Mouse (Mus musculus) CH12.LX (cell line): ENCODE results near the gene Ebf3. TPM values are rescaled to one million over a fixed set of nuclear protein-coding genes. Genes with fewer than 3 reads are reported as not detected.

ENCODE experiments used
- DNase-seq: peaks from one replicate; pipeline ENCODE4 v3.0.0-alpha.2; 2013; ENCODE audit errors: extremely low read depth
- H3K27ac ChIP-seq: 2 replicates; pipeline ENCODE4 v1.5.1; 2012; ENCODE audit warnings: low read depth, mild to moderate bottlenecking, control low read depth, moderate library complexity; ENCODE audit not compliant: insufficient read depth
- H3K27me3 ChIP-seq: replicated peaks from 2 replicates; pipeline ENCODE3; 2012; ENCODE audit warnings: inconsistent platforms
- H3K36me3 ChIP-seq, 2 experiments: replicated peaks in 1 of 2; 2 replicates each; pipeline versions ENCODE3 to v1.6.1; 2012; ENCODE audit warnings: inconsistent platforms in 1 of 2, low read length in 1 of 2, mild to moderate bottlenecking in 1 of 2, mixed read lengths in 1 of 2, moderate library complexity in 1 of 2; ENCODE audit not compliant: control insufficient read depth in 1 of 2, insufficient read depth in 1 of 2
- H3K4me1 ChIP-seq, 2 experiments: 2 replicates each; pipeline ENCODE4 v1.6.1; 2012; ENCODE audit warnings: inconsistent platforms in 1 of 2, moderate library complexity in 1 of 2; ENCODE audit not compliant: insufficient read depth in 2 of 2, control insufficient read depth in 1 of 2
- H3K4me2 ChIP-seq: 2 replicates; pipeline ENCODE4 v1.6.1; 2012; ENCODE audit warnings: low read depth, mild to moderate bottlenecking, control low read depth; ENCODE audit not compliant: poor library complexity, insufficient read depth, severe bottlenecking
- H3K4me3 ChIP-seq, 3 experiments: fragments of 150-350 bp in 1 of 3; sonication (generic) in 1 of 3; replicated peaks in 1 of 3; 2 replicates each; pipeline versions ENCODE3 to v1.5.1; 2011 to 2012; ENCODE audit warnings: low read depth in 2 of 3, low read length in 2 of 3, mild to moderate bottlenecking in 2 of 3, moderate library complexity in 2 of 3, control low read depth in 1 of 3, improper control_type of control experiment in 1 of 3, inconsistent platforms in 1 of 3, mixed read lengths in 1 of 3; ENCODE audit not compliant: poor library complexity in 1 of 3
- H3K79me2 ChIP-seq: replicated peaks from 2 replicates; pipeline ENCODE4 v1.6.1; 2012; ENCODE audit warnings: mild to moderate bottlenecking, moderate library complexity; ENCODE audit not compliant: control insufficient read depth, poor library complexity, insufficient read depth, severe bottlenecking; ENCODE audit errors: extremely low read depth
- H3K9ac ChIP-seq: 2 replicates; pipeline ENCODE4 v1.6.1; 2012; ENCODE audit warnings: low read depth, mild to moderate bottlenecking, control low read depth, moderate library complexity; ENCODE audit not compliant: insufficient read depth
- H3K9me3 ChIP-seq: replicated peaks from 2 replicates; pipeline ENCODE3; 2012; ENCODE audit warnings: low read length, inconsistent platforms, mixed read lengths
- BHLHE40 ChIP-seq: IDR thresholded peaks from 2 replicates; pipeline ENCODE4 v1.6.1; 2011; ENCODE audit warnings: mild to moderate bottlenecking, low read depth, low read length, improper control_type of control experiment
- CHD1 ChIP-seq: IDR thresholded peaks from 2 replicates; pipeline ENCODE4 v1.6.1; 2012; ENCODE audit warnings: low read depth, low read length, improper control_type of control experiment, inconsistent platforms
- ELF1 ChIP-seq: IDR thresholded peaks from 2 replicates; pipeline ENCODE4 v1.6.1; 2014; ENCODE audit warnings: low read depth, mild to moderate bottlenecking, inconsistent platforms, low read length, improper control_type of control experiment
- EP300 ChIP-seq: IDR thresholded peaks from 2 replicates; pipeline ENCODE4 v1.6.1; 2011; ENCODE audit warnings: low read length, improper control_type of control experiment
- ETS1 ChIP-seq: conservative IDR thresholded peaks from 2 replicates; pipeline ENCODE4 v1.6.1; 2012; ENCODE audit warnings: low read depth, mild to moderate bottlenecking, inconsistent platforms, low read length, improper control_type of control experiment, moderate library complexity
- HCFC1 ChIP-seq: IDR thresholded peaks from 2 replicates; pipeline ENCODE4 v1.6.1; 2012; ENCODE audit warnings: low read depth, mild to moderate bottlenecking, inconsistent platforms, low read length, improper control_type of control experiment
- IRF4 ChIP-seq: IDR thresholded peaks from 2 replicates; pipeline ENCODE4 v1.6.1; 2014; ENCODE audit warnings: low read depth, mild to moderate bottlenecking, inconsistent platforms, low read length, improper control_type of control experiment
- JUN ChIP-seq: IDR thresholded peaks from 2 replicates; pipeline ENCODE4 v1.6.1; 2011; ENCODE audit warnings: low read depth, mild to moderate bottlenecking, low read length, improper control_type of control experiment, moderate library complexity; ENCODE audit not compliant: insufficient read depth
- MAFK ChIP-seq: IDR thresholded peaks from 2 replicates; pipeline ENCODE4 v1.6.1; 2011; ENCODE audit warnings: low read length, improper control_type of control experiment; ENCODE audit not compliant: insufficient replicate concordance
- MEF2A ChIP-seq: IDR thresholded peaks from 2 replicates; pipeline ENCODE4 v1.6.1; 2014; ENCODE audit warnings: low read depth, mild to moderate bottlenecking, inconsistent platforms, low read length, improper control_type of control experiment, borderline replicate concordance
- MYC ChIP-seq: IDR thresholded peaks from 2 replicates; pipeline ENCODE4 v1.6.1; 2011; ENCODE audit warnings: low read depth, mild to moderate bottlenecking, improper control_type of control experiment, low read length
- POLR2A ChIP-seq: IDR thresholded peaks from 2 replicates; pipeline ENCODE4 v1.6.1; 2011; ENCODE audit warnings: low read depth, mild to moderate bottlenecking, improper control_type of control experiment, low read length
- RAD21 ChIP-seq: IDR thresholded peaks from 2 replicates; pipeline ENCODE4 v1.6.1; 2011; ENCODE audit warnings: low read depth, mild to moderate bottlenecking, low read length, improper control_type of control experiment, moderate library complexity
- SIN3A ChIP-seq: IDR thresholded peaks from 2 replicates; pipeline ENCODE4 v1.6.1; 2012; ENCODE audit warnings: low read length, improper control_type of control experiment, inconsistent platforms
- USF1 ChIP-seq: IDR thresholded peaks from 2 replicates; pipeline ENCODE4 v1.6.1; 2014; ENCODE audit warnings: low read depth, mild to moderate bottlenecking, inconsistent platforms, low read length, improper control_type of control experiment
- ZNF384 ChIP-seq: IDR thresholded peaks from 2 replicates; pipeline ENCODE4 v1.6.1; 2012; ENCODE audit warnings: low read depth, low read length, improper control_type of control experiment, inconsistent platforms
- dilution Hi-C: fragments of 300-500 bp; cut with MboI; formaldehyde crosslinking; loops from 2 replicates; pipeline ENCODE4 v1.14.3; 2020; ENCODE audit warnings: low sequenced_read_pairs; ENCODE audit not compliant: extremely low pct_unique_long_range_greater_than_20kb, extremely low pct_ligation_motif_present
- in situ Hi-C: fragments of 300-500 bp; cut with MboI; formaldehyde crosslinking; loops from 3 replicates; pipeline ENCODE4 v1.14.3; 2019; ENCODE audit warnings: low sequenced_read_pairs, low pct_ligation_motif_present, low pct_unique_long_range_greater_than_20kb, mixed read lengths
- polyA plus RNA-seq: library from polyadenylated mRNA; unstranded; fragments of >175 nt; gene quantifications from 2 replicates; pipeline ENCODE4 v1.2.1, GENCODE M21; 2012; ENCODE audit warnings: low read depth; ENCODE audit not compliant: insufficient read length
- total RNA-seq, 2 experiments: library from RNA; depleted of rRNA; stranded (reverse); fragments of 300-350 nt in 1 of 2; fragments of >200 nt in 1 of 2; gene quantifications; 2 replicates each; pipeline ENCODE4 v1.2.3; 2012 to 2014

Ebf3 gene
- total and polyA plus RNA-seq, 3 experiments, result 0.10 to 0.89 TPM; not detected in 1

DNA sequence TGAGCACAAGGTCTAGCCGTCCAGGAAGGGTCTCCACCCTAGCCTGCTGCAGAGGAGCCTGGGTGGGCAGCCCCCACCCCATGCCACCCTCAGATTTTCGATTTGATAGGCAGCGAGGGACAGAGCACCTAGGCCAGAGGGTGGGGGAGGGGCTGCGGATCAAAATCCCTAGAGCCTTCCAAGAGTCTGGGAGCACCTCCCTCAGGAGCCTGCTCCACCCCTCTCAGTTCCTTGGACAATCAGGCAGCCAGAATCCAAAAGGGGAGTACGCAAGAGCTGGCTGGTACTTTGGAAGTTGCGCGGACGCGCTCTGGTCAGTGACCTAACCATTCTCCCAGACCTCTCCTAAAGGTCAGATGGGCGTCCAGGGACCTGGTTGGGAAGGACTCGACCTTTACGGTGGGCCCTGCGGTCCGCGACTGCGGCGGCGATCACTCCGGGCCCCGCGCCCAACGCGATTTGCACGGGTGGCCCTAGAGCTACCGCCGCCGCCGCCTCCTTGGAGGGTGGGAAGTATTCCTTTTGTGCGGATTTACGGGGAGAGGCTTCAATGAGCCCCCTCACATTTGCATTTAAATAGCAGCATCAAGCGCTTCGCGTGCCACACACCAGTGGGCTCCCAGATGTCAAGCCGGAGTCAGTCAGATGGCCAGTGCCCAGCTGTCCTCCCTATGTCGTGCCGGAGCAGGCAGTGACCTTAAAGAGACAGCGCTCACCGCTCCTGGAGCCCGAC is 2.8 kb upstream of the Ebf3 start:
- no peak overlapping the region for H3K4me2 ChIP-seq

DNA sequence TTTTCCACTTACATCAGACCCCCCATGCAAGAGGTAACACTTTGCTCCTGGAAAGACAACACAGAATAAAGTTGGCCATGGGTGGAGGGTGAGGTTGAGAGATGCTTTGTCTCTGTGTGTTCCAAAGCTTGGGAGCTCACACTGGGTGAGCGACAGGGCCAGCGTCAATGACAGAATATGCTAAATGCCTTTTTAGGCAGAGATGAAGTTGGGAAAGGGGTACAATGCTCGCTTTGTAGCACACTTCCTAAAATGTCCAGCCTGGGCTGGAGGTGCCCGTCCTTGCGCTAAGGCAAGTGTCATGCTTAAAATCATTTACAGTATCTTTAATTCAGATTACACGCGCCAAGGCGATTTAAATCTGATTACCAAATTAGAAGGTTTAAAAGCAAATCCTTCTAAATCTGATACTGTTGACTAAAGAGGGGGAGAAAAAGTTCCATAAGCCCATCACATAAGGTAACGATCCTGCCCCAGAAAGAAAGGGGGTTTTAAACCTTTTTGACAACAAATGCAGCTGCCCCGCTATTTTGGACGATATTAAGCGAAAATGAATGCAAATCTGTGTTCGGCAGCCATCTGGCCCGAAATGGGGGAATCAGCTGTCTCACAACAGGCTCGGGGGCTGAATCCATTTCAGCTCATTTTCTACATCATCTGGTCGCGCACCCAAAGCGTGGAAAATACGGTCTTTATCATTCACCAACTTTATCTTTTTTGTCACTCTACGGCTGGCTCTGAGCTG is 2.1 kb upstream of the Ebf3 start:
- no peaks in the 10 kb centered on the region for H3K79me2 ChIP-seq

More for the DNA sequence above, 2.8 kb upstream of the Ebf3 start:
- no peak overlapping the region for H3K27ac ChIP-seq
- no peaks in the 10 kb centered on the region for H3K36me3 ChIP-seq
- no peaks in the 10 kb centered on the region for H3K4me1 ChIP-seq
- H3K27me3 ChIP-seq, result no peaks in the 10 kb centered on the region
- in situ Hi-C loops (no loop called here), dilution Hi-C loops (no loop called here)
- no peak overlapping the region for H3K4me3 ChIP-seq
- peaks cover 87% of the 10 kb centered on the region for H3K9me3 ChIP-seq
- no peak for TF ChIP-seq ZNF384
- no peak for TF ChIP-seq HCFC1
- TF ChIP-seq MEF2A, result no peak
- no peak for TF ChIP-seq CHD1
- TF ChIP-seq ELF1, result no peak
- no peak for TF ChIP-seq BHLHE40
- no peak for TF ChIP-seq RAD21
- no peak for TF ChIP-seq JUN
- TF ChIP-seq, all 38 proteins: peak for 0
- Histone ChIP-seq H3K9ac (no peak overlapping the region), H3K79me2 (no peaks in the 10 kb centered on the region)
- no peak for DNase-seq

More for the DNA sequence above, 2.1 kb upstream of the Ebf3 start:
- TF ChIP-seq IRF4, result no peak
- TF ChIP-seq EP300, result no peak
- no peak for TF ChIP-seq MYC
- no peak for TF ChIP-seq USF1
- no peak for TF ChIP-seq SIN3A
- no peak for TF ChIP-seq ETS1
- no peak for TF ChIP-seq MAFK
- no peak for TF ChIP-seq POLR2A
- TF ChIP-seq, all 38 proteins: peak for 0
- no peak for DNase-seq
- Histone ChIP-seq H3K9me3 (peaks cover 80% of the 10 kb centered on the region), H3K4me3 (no peak overlapping the region), H3K36me3 (no peaks in the 10 kb centered on the region), H3K27ac (no peak overlapping the region), H3K27me3 (no peaks in the 10 kb centered on the region), H3K9ac (no peak overlapping the region), H3K4me2 (no peak overlapping the region), H3K4me1 (peaks cover 0 to 4% of the 10 kb centered on the region in 2 experiments; a peak in 2 of 4 replicates)
- in situ Hi-C loops, result no loop called here
- dilution Hi-C loops, result no loop called here
